Mouse (Mus musculus): ENCODE results near the gene Cat. TPM values are rescaled to one million over a fixed set of nuclear protein-coding genes. Genes with fewer than 3 reads are reported as not detected.

The Cat gene
- polyA plus RNA-seq, 1 experiment = 608 TPM

- TF ChIP-seq POLR2A (IDR thresholded peaks at IDR 0.05; ENCODE audit: borderline replicate concordance, low read depth, low read length) = no peak
- TF ChIP-seq CTCF (IDR thresholded peaks at IDR 0.05; ENCODE audit: low read depth, low read length) = no peak
- Histone ChIP-seq H3K27ac (ENCODE audit: insufficient read depth, low read depth, low read length) (no peak overlapping the region), H3K4me1 (ENCODE audit: control insufficient read depth, insufficient read depth, low read length) (no peaks in the 10 kb centered on the region), H3K4me3 (ENCODE audit: insufficient read depth, low read length) (no peak overlapping the region)
Measured at GRCm38 (mm10) chr2:103425456-103426063, 59.4 kb downstream of the Cat start.

- no peak for TF ChIP-seq POLR2A (IDR thresholded peaks at IDR 0.05; ENCODE audit: borderline replicate concordance, low read depth, low read length)
- TF ChIP-seq CTCF (IDR thresholded peaks at IDR 0.05; ENCODE audit: low read depth, low read length) = peak; percentile 61
- no peak overlapping the region for H3K4me3 ChIP-seq (ENCODE audit: insufficient read depth, low read length)
- H3K4me1 ChIP-seq (ENCODE audit: control insufficient read depth, insufficient read depth, low read length) = no peaks in the 10 kb centered on the region
- no peak overlapping the region for H3K27ac ChIP-seq (ENCODE audit: insufficient read depth, low read depth, low read length)
Measured at GRCm38 (mm10) chr2:103424349-103425026, 60.5 kb downstream of the Cat start.

DNA sequence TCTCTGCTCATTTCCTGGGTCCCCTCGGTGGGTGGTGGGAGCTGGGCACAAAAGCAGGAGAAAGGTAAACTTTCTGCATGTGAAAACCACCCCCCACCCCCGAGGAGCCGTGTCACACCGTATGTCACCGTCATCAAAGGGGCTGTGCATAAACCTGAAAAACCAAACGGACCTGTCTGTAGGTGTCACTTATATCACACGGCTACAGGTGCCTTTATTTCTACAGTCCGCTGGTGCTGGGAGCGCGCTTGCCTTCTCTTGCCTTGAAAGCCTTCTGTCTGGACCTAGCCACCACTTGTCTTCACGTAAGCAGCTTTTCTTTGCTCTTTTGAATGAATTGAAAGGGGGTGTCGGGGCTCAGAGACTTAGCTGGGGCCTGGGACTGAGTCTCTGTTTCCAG lies 61.1 kb downstream of the Cat start:
- H3K4me1 ChIP-seq (ENCODE audit: control insufficient read depth, insufficient read depth, low read length) = no peaks in the 10 kb centered on the region
- H3K27ac ChIP-seq (ENCODE audit: insufficient read depth, low read depth, low read length) = no peak overlapping the region
- TF ChIP-seq POLR2A (IDR thresholded peaks at IDR 0.05; ENCODE audit: borderline replicate concordance, low read depth, low read length) = no peak
- TF ChIP-seq CTCF (IDR thresholded peaks at IDR 0.05; ENCODE audit: low read depth, low read length) = no peak
- no peak overlapping the region for H3K4me3 ChIP-seq (ENCODE audit: insufficient read depth, low read length)

- TF ChIP-seq CTCF (IDR thresholded peaks at IDR 0.05; ENCODE audit: low read depth, low read length) (no peak), POLR2A (IDR thresholded peaks at IDR 0.05; ENCODE audit: borderline replicate concordance, low read depth, low read length) (no peak)
- H3K4me1 ChIP-seq (ENCODE audit: control insufficient read depth, insufficient read depth, low read length) = no peaks in the 10 kb centered on the region
- H3K4me3 ChIP-seq (ENCODE audit: insufficient read depth, low read length) = no peak overlapping the region
- no peak overlapping the region for H3K27ac ChIP-seq (ENCODE audit: insufficient read depth, low read depth, low read length)
Measured at GRCm38 (mm10) chr2:103420650-103421507, 64.1 kb downstream of the Cat start.

GRCm38 (mm10) chr2:103415774-103416173 lies 69.2 kb downstream of the Cat start:
- Histone ChIP-seq H3K4me3 (ENCODE audit: insufficient read depth, low read length) (no peak overlapping the region), H3K4me1 (ENCODE audit: control insufficient read depth, insufficient read depth, low read length) (no peaks in the 10 kb centered on the region), H3K27ac (ENCODE audit: insufficient read depth, low read depth, low read length) (no peak overlapping the region)
- no peak for TF ChIP-seq POLR2A (IDR thresholded peaks at IDR 0.05; ENCODE audit: borderline replicate concordance, low read depth, low read length)
- TF ChIP-seq CTCF (IDR thresholded peaks at IDR 0.05; ENCODE audit: low read depth, low read length) = no peak

DNA sequence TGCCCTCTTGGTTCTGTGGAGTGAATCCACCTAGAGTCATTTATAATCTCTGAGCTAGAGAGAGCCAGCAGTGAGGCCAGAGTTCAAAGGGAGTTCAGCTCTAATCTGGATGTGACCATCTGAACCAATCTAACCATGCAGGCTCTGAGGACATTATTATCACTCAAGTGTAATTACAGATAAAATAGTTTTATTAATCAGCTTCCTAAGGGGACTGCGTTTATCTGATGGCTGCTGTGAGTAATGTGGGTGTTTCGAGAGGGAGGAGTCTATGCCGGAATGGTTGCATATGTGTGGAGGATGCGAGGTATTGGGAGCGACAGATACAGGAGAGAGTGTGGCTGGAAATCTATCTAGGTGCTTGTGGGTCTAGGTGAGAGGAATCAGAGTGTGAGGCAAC lies 71.6 kb downstream of the Cat start:
- TF ChIP-seq POLR2A (IDR thresholded peaks at IDR 0.05; ENCODE audit: borderline replicate concordance, low read depth, low read length) (no peak), CTCF (IDR thresholded peaks at IDR 0.05; ENCODE audit: low read depth, low read length) (no peak)
- no peak overlapping the region for H3K27ac ChIP-seq (ENCODE audit: insufficient read depth, low read depth, low read length)
- no peaks in the 10 kb centered on the region for H3K4me1 ChIP-seq (ENCODE audit: control insufficient read depth, insufficient read depth, low read length)
- no peak overlapping the region for H3K4me3 ChIP-seq (ENCODE audit: insufficient read depth, low read length)

DNA sequence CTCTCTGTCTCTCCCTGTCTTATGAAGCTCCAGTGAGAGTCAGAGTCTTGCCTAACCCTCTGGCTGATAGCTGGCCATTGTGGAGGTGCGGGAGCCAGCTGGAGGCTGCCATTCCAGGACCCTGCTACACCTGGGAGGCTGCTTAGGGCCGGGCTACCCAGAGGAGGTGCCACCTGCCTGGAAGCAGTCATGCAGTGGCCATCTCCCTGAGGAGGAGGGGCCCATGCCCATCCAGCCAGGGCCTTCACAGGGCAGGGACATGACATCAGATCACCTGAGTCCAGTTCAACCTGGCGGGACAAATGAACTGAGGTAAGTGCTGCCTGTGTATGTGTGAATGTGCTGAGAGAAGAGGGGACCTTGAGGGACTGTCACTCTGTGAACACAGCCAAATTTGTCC lies 73.1 kb downstream of the Cat start:
- TF ChIP-seq CTCF (IDR thresholded peaks at IDR 0.05; ENCODE audit: low read depth, low read length) (no peak), POLR2A (IDR thresholded peaks at IDR 0.05; ENCODE audit: borderline replicate concordance, low read depth, low read length) (no peak)
- Histone ChIP-seq H3K27ac (ENCODE audit: insufficient read depth, low read depth, low read length) (no peak overlapping the region), H3K4me1 (ENCODE audit: control insufficient read depth, insufficient read depth, low read length) (no peaks in the 10 kb centered on the region), H3K4me3 (ENCODE audit: insufficient read depth, low read length) (no peak overlapping the region)

DNA sequence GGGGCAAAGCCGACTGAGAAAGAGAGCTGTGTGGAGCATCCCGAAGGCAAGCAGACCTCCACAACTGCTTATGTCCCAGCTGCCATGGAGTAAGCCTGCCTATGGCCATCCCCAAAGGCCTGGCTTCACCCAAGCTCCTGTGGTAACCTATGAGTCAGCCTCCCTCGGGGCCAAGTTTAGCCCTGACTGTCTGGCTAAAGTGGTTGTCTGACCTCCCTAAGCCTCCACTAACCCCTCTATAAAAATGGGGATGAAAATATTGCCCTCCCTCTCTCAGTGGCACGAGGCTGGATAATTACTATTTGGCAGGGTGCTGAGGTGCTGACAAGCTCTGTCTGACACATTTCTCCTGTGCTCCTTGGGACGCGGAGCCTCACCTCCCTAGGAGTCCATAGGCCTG lies 73.6 kb downstream of the Cat start, which contains the start of gene Elf5:
TSS of gene Elf5 (plus strand) at position 341 of the 400 bp plus-strand sequence.
- Histone ChIP-seq H3K4me3 (ENCODE audit: insufficient read depth, low read length) (no peak within 1 kb of the TSS), H3K4me1 (ENCODE audit: control insufficient read depth, insufficient read depth, low read length) (no peaks in the 10 kb centered on the region), H3K27ac (ENCODE audit: insufficient read depth, low read depth, low read length) (no peak within 1 kb of the TSS)
- TF ChIP-seq CTCF (IDR thresholded peaks at IDR 0.05; ENCODE audit: low read depth, low read length) = no peak
- no peak for TF ChIP-seq POLR2A (IDR thresholded peaks at IDR 0.05; ENCODE audit: borderline replicate concordance, low read depth, low read length)

- H3K4me3 ChIP-seq (ENCODE audit: insufficient read depth, low read length) = no peak overlapping the region
- H3K27ac ChIP-seq (ENCODE audit: insufficient read depth, low read depth, low read length) = no peak overlapping the region
- no peaks in the 10 kb centered on the region for H3K4me1 ChIP-seq (ENCODE audit: control insufficient read depth, insufficient read depth, low read length)
- TF ChIP-seq POLR2A (IDR thresholded peaks at IDR 0.05; ENCODE audit: borderline replicate concordance, low read depth, low read length) (no peak), CTCF (IDR thresholded peaks at IDR 0.05; ENCODE audit: low read depth, low read length) (no peak)
Measured at GRCm38 (mm10) chr2:103406239-103406638, 78.7 kb downstream of the Cat start.

Other genes with a start within 250 kb of the Cat start
- not detected in 2 replicates for gene Ehf, start 181.9 kb downstream of the Cat start, polyA plus RNA-seq (2012; ENCODE audit: insufficient read depth, insufficient read length, missing spikeins)
- gene Elf5, start 73.5 kb downstream of the Cat start, polyA plus RNA-seq (2012; ENCODE audit: insufficient read depth, insufficient read length, missing spikeins) = not detected in 2 replicates
- 0.32 and 0.36 TPM in 2 replicates for gene Abtb2, start 81.2 kb upstream of the Cat start, polyA plus RNA-seq (2012; ENCODE audit: insufficient read depth, insufficient read length, missing spikeins)

Data from bone marrow macrophage, adult 2 months (primary cell).